Mouse (Mus musculus) regulatory T cell (primary cell): Measurements from ENCODE around the gene Qars.

ENCODE experiments used
- in situ Hi-C: fragments of 300-600 bp; cut with MboI, MseI; formaldehyde crosslinking; loops from one replicate; pipeline ENCODE4 v1.15.1; 2025; ENCODE audit warnings: high pct_unique_total_duplicates

Gene Qars

GRCm38 (mm10) chr9:108525400-108525799 lies 17.9 kb downstream of the Qars start:
- in situ Hi-C loops, result loop anchor here (25.0 kb wide), 2 partner anchors 1637 to 1663 kb away; no protein-coding TSS in a partner anchor

DNA sequence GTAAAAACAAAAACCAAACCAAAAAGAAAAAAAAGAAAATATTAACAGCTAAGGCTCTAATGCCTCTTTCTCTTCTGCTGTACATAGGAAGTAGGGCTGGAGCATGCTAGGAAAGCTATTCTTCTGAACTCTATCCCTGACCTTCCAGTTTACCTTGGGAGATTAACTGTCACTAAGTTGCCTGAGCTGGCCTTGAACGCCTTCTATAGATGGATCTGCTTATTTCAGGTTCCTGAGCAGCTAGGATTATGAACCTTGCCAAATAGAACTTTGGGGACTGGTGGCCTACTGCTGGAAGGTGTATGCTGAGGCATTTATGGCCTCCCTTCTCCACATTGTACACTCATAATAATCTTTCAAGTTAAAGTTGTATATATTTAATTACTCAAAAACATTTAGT lies 23.4 kb downstream of the Qars start:
- in situ Hi-C loops, result loop anchor here (5.0 to 25.0 kb wide), 3 partner anchors 154 to 1669 kb away; no protein-coding TSS in a partner anchor

GRCm38 (mm10) chr9:108531496-108531895 lies 24.0 kb downstream of the Qars start:
- in situ Hi-C loops, result loop anchor here (5.0 to 25.0 kb wide), 3 partner anchors 154 to 1669 kb away; no protein-coding TSS in a partner anchor

DNA sequence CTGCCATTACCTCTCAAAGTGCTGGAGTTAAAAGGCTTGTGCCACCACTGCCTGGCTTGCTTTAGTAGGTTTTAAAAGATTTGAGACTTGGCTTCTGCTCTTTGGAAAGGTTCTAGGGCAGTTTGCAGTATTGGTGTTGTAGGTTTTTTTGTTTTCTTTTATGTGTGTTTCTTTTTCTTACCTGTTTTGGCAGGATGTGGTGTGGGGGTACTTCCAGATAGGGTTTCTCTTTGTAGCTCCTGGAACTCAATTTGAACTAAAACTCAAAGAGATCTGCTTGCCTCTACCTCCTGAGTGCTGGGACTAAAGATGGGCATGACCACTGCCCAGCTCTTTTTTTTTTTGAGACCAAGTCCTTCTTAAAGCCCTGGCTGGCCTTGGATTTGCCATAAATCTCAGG lies 33.3 kb downstream of the Qars start:
- in situ Hi-C loops, result loop anchor here (10.0 to 25.0 kb wide), 3 partner anchors 796 to 1679 kb away; no protein-coding TSS in a partner anchor

DNA sequence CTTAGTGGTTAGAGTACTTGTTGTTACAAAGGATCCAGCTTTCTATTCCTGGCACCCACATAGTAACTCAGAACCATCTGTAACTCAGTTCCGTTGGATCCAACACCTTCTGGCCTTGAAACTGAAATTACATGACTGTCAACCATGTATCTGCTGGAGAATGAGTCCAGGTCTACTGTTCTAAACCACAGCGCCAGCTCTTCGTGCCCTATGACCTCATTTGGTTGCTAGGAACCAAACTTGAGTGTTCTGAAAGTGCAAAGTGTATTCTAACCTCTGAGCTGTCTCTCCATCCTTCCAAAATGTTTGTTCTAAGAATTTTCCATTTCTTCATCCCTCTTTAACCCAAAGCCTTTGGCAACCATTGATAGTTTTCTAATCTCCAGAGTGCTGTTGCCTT lies 38.5 kb downstream of the Qars start:
- in situ Hi-C loops, result loop anchor here (10.0 to 25.0 kb wide), 3 partner anchors 801 to 1684 kb away; no protein-coding TSS in a partner anchor

- in situ Hi-C loops, result loop anchor here (10.0 to 25.0 kb wide), 3 partner anchors 802 to 1685 kb away; no protein-coding TSS in a partner anchor
These were observed 39.4 kb downstream of the Qars start for GRCm38 (mm10) chr9:108546875-108547274.

DNA sequence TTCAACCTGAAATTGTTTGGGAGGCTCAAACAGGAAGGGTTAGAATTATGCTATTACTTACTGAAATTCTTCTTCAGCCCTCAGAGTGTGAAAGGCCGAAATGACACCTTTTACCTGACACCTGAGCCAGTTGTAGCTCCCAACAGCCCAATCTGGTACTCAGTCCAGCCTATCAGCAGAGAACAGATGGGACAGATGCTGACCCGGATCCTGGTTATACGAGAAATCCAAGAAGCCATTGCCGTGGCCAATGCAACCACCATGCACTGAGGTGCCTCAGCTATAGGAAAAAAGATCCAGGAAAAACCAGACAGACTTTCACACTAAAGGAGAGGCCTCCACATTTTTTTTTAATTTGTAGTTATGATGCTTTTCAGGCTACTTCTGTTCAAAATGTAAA lies 51.7 kb downstream of the Qars start:
- in situ Hi-C loops, result loop anchor here (10.0 kb wide), 1 partner anchor 794 kb away; no protein-coding TSS in a partner anchor

GRCm38 (mm10) chr9:108560227-108560841 lies 52.8 kb downstream of the Qars start, which contains the start of gene Impdh2:
Gene Impdh2, plus strand, starts transcription at chr9:108560286.
- in situ Hi-C loops, result no loop called here

DNA sequence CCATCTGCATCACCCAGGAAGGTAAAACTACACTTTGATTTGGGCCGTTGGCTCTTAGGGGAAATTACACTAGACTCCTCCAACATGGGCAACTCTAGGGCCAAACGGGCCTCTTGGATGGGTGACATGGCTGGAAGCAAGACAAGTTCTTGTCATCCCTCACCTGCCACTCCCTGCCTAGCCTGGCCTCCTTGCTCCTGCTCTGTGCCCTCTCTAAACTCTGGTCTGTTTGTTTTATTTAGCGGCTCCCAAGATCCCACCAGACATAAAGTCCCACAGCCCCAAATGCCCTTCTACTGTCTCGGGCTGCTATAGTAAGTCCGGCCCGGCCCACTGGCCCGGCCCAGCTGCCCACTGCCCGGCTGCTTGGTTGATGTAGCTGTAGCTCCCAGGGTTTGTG lies 56.2 kb downstream of the Qars start:
- in situ Hi-C loops, result no loop called here

DNA sequence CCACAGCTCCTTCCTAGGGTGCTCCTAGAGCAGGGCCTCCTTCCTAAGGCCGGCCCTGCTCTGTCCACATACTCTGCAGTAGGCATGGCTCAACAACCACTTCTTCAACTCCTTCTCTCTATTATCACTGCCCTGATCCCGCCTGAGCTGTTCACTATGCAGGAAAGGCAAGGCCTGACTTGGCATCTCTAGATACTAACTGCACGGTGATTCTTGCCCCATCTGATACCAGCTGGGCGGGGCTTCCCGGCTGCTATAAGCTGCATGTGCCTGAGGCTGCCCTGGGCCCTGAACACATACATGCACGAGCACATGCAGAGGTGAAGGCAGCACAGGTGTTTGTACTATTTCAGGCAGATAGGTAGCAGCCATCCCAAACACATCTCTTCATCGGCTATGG lies 56.6 kb downstream of the Qars start:
- in situ Hi-C loops, result no loop called here
